Mouse (Mus musculus) cerebellum, adult 2 months (tissue): Measurements from ENCODE around the gene Gm7544. TPM values are rescaled to one million over a fixed set of nuclear protein-coding genes. Genes with fewer than 3 reads are reported as not detected.
"Not testable (repeated sequence)": the region's sequence is repeated elsewhere in the genome, so short reads cannot be mapped to it uniquely, and the experiment has no call there.

Experiments
- DNase-seq, 2 experiments: peaks; one replicate each; pipeline ENCODE4 v3.0.0; 2021
- H3K27ac ChIP-seq: fragments of 200-500 bp; 2 replicates; pipeline ENCODE4 v1.5.1; 2012; ENCODE audit warnings: low read length, control low read depth, inconsistent platforms; ENCODE audit not compliant: insufficient read depth
- H3K27me3 ChIP-seq: fragments of 200-500 bp; 2 replicates; pipeline ENCODE4 v1.6.1; 2012; ENCODE audit warnings: inconsistent platforms, mild to moderate bottlenecking, low read length, moderate library complexity; ENCODE audit not compliant: control insufficient read depth, insufficient read depth
- H3K4me1 ChIP-seq: fragments of 200-500 bp; 2 replicates; pipeline ENCODE4 v1.6.1; 2011; ENCODE audit warnings: low read length; ENCODE audit not compliant: control insufficient read depth, insufficient read depth
- H3K4me3 ChIP-seq: fragments of 200-500 bp; replicated peaks from 2 replicates; pipeline ENCODE3; 2011; ENCODE audit warnings: mild to moderate bottlenecking, low read depth, low read length, control low read depth; ENCODE audit not compliant: insufficient read depth
- CTCF ChIP-seq: fragments of 200-500 bp; IDR thresholded peaks from 2 replicates; pipeline ENCODE4 v1.5.1; 2011; ENCODE audit warnings: low read depth, mild to moderate bottlenecking, control low read depth, low read length, moderate library complexity, borderline replicate concordance; ENCODE audit not compliant: insufficient read depth
- POLR2A ChIP-seq: fragments of 200-500 bp; IDR thresholded peaks from 2 replicates; pipeline ENCODE4 v1.6.1; 2011; ENCODE audit warnings: low read length, control low read depth, borderline replicate concordance; ENCODE audit not compliant: insufficient read depth
- WGBS: fragments of 180-500 bp; shearing (Covaris S2); methylation state at CpG from one replicate; pipeline ENCODE4 v1.1.7; 2018; 5-methylcytosine and 5-hydroxymethylcytosine counted together
- polyA plus RNA-seq: library from polyadenylated mRNA; depleted of rRNA; stranded (reverse); fragments of >200 nt; gene quantifications from 2 replicates; pipeline ENCODE4 v1.2.3, GENCODE M21; 2012

The Gm7544 gene
- polyA plus RNA-seq, 1 experiment: not detected

GRCm38 (mm10) chr1:82975750-82976149 is 19.9 kb upstream of the Gm7544 start:
- 89% methylated on average over 5 of the region's 5 CpGs for WGBS
- TF ChIP-seq POLR2A (no peak), CTCF (no peak)
- Histone ChIP-seq H3K4me1 (no peaks in the 10 kb centered on the region), H3K27ac (no peak overlapping the region), H3K27me3 (no peaks in the 10 kb centered on the region), H3K4me3 (no peak overlapping the region)
- no peak for DNase-seq

GRCm38 (mm10) chr1:82974342-82974741 is 18.5 kb upstream of the Gm7544 start:
- DNase-seq: no peak
- no peak overlapping the region for H3K4me3 ChIP-seq
- no peaks in the 10 kb centered on the region for H3K4me1 ChIP-seq
- H3K27ac ChIP-seq: peak overlapping the region; percentile 13; the same call in 1 of the 2 replicates
- no peaks in the 10 kb centered on the region for H3K27me3 ChIP-seq
- 90% methylated on average over 9 of the region's 9 CpGs for WGBS
- TF ChIP-seq CTCF (no peak), POLR2A (no peak)

- H3K4me3 ChIP-seq: no peak overlapping the region
- H3K27ac ChIP-seq: peak overlapping the region; percentile 13; the same call in 1 of the 2 replicates
- 73% methylated on average over 6 of the region's 6 CpGs for WGBS
- DNase-seq: no peak
- H3K27me3 ChIP-seq: no peaks in the 10 kb centered on the region
- no peaks in the 10 kb centered on the region for H3K4me1 ChIP-seq
- no peak for TF ChIP-seq POLR2A
- TF ChIP-seq CTCF: no peak
These were observed 18.1 kb upstream of the Gm7544 start for GRCm38 (mm10) chr1:82973901-82974300.

GRCm38 (mm10) chr1:82973244-82973643 is 17.4 kb upstream of the Gm7544 start:
- Histone ChIP-seq H3K4me1 (no peaks in the 10 kb centered on the region), H3K4me3 (no peak overlapping the region), H3K27me3 (no peaks in the 10 kb centered on the region), H3K27ac (no peak overlapping the region)
- WGBS: 97% methylated on average over 1 of the region's 1 CpGs
- no peak for DNase-seq
- TF ChIP-seq CTCF: no peak
- no peak for TF ChIP-seq POLR2A

- H3K4me3 ChIP-seq: no peak overlapping the region
- no peak overlapping the region for H3K27ac ChIP-seq
- TF ChIP-seq CTCF (no peak), POLR2A (no peak)
- whole genome bisulfite sequencing: 63% methylated on average over 4 of the region's 4 CpGs
- H3K4me1 ChIP-seq: no peaks in the 10 kb centered on the region
- H3K27me3 ChIP-seq: no peaks in the 10 kb centered on the region
- DNase-seq: no peak
These were observed 16.2 kb upstream of the Gm7544 start for GRCm38 (mm10) chr1:82972046-82972445.

- H3K27me3 ChIP-seq: no peaks in the 10 kb centered on the region
- TF ChIP-seq CTCF (no peak), POLR2A (no peak)
- 66% methylated on average over 3 of the region's 3 CpGs for WGBS
- no peak overlapping the region for H3K4me3 ChIP-seq
- H3K4me1 ChIP-seq: no peaks in the 10 kb centered on the region
- no peak for DNase-seq
- no peak overlapping the region for H3K27ac ChIP-seq
These were observed 10.6 kb upstream of the Gm7544 start for GRCm38 (mm10) chr1:82966413-82966812.

- H3K4me1 ChIP-seq: no peaks in the 10 kb centered on the region
- H3K27me3 ChIP-seq: no peaks in the 10 kb centered on the region
- no peak for DNase-seq
- 94% methylated on average over 11 of the region's 11 CpGs for WGBS
- no peak within 1 kb of the TSS for H3K4me3 ChIP-seq
- no peak within 1 kb of the TSS for H3K27ac ChIP-seq
- TF ChIP-seq POLR2A (no peak), CTCF (no peak)
These were observed 4.1 kb upstream of the Gm7544 start, which contains the start of gene Gm47955 for GRCm38 (mm10) chr1:82959870-82960385. TSS of gene Gm47955 (plus strand) at chr1:82960286.

GRCm38 (mm10) chr1:82948601-82949000 is 7.2 kb downstream of the Gm7544 start:
- Histone ChIP-seq H3K4me1 (no peaks in the 10 kb centered on the region), H3K27ac (no peak overlapping the region), H3K27me3 (no peaks in the 10 kb centered on the region), H3K4me3 (no peak overlapping the region)
- TF ChIP-seq CTCF: no peak
- TF ChIP-seq POLR2A: no peak
- WGBS: 94% methylated on average over 2 of the region's 2 CpGs
- DNase-seq: no peak

GRCm38 (mm10) chr1:82946029-82946428 is 9.8 kb downstream of the Gm7544 start:
- not testable (repeated sequence) for H3K27me3 ChIP-seq, H3K27ac ChIP-seq, H3K4me1 ChIP-seq, DNase-seq, H3K4me3 ChIP-seq
- WGBS: 100% methylated on average over 2 of the region's 2 CpGs

GRCm38 (mm10) chr1:82943295-82943694 is 12.5 kb downstream of the Gm7544 start, which contains the start of gene A030003K21Rik:
TSS of gene A030003K21Rik (minus strand) at chr1:82943388.
- not testable (repeated sequence) for H3K27ac ChIP-seq, DNase-seq, H3K27me3 ChIP-seq, H3K4me1 ChIP-seq, H3K4me3 ChIP-seq
- no CpG with 5 or more reads among the region's 6 CpGs for WGBS

- not testable (repeated sequence) for H3K27me3 ChIP-seq, H3K27ac ChIP-seq, H3K4me3 ChIP-seq, H3K4me1 ChIP-seq, DNase-seq
- 89% methylated on average over 2 of the region's 2 CpGs for WGBS
These were observed 13.3 kb downstream of the Gm7544 start for GRCm38 (mm10) chr1:82942505-82942904.
